Mouse (Mus musculus) frontal cortex, postnatal 14 days (tissue): ENCODE measurements around the gene Arhgap22.

Experiments
- DNase-seq, 2 experiments: peaks; one replicate each; pipeline ENCODE4 v3.0.0; 2022; ENCODE audit warnings: low spot score in 2 of 2

Arhgap22 gene

GRCm38 (mm10) chr14:33330986-33331385, 117.2 kb downstream of the Arhgap22 start:
- no peak for DNase-seq

- no peak for DNase-seq
These were observed 117.8 kb downstream of the Arhgap22 start for GRCm38 (mm10) chr14:33331627-33332026.

DNA sequence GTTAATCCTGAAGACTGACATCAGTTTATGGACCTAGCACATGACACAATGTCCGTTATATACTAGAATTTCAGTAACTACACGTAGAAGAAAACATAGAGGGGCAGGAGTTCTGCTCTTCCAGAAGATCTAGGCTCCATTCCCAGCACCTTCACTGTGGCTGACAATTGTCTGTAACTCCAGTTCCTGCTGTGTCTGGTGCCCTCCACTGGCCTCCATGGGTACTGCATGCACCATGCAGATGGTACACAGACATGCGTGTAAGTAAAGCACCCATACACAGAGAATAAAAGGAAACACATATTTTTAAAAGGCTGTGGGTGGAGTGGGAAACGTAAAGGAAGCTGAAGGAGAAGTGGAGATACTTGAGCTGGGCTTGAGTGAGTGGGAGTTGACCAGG, 120.0 kb downstream of the Arhgap22 start:
- no peak for DNase-seq

DNA sequence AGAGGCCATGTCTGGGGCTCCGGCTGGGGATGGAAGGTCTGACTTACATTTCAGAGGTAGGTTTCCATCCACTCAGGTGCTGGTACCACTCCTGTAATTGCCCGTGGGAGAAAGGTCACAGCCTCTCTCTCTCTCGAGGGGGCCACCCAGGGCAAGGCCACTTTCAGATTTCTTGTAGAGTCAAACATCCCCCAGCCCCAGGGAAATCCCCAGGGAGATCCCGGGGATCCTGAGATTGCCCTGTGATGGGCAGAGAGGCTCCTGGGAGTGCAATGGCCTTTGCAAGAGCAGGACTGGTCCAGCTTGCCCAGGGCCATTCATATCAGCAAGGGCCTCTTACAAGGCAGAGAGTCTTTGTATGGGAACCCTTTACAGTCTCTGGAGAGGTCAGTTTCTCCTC, 120.6 kb downstream of the Arhgap22 start:
- DNase-seq: no peak

GRCm38 (mm10) chr14:33335733-33336132, 121.9 kb downstream of the Arhgap22 start:
- no peak for DNase-seq

DNA sequence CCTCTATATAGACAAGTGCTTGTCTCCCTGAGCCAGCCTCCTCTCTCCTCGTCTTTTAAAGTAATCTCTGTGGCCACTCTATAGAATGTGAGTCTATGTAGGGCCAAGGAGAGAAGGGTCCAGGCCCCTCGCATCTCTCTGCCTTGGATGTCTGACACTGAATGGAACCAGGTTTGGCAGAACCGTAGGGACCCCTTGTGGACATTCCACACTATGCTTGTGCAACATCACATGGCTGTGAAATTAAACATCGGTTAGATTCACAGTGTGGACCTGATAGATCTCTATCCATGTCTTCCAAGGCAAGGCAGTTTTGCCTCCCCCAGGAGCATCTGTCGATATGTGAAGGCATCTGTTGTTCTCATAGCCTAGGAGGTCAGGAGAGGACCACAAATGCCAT, 124.9 kb downstream of the Arhgap22 start:
- DNase-seq: no peak

DNA sequence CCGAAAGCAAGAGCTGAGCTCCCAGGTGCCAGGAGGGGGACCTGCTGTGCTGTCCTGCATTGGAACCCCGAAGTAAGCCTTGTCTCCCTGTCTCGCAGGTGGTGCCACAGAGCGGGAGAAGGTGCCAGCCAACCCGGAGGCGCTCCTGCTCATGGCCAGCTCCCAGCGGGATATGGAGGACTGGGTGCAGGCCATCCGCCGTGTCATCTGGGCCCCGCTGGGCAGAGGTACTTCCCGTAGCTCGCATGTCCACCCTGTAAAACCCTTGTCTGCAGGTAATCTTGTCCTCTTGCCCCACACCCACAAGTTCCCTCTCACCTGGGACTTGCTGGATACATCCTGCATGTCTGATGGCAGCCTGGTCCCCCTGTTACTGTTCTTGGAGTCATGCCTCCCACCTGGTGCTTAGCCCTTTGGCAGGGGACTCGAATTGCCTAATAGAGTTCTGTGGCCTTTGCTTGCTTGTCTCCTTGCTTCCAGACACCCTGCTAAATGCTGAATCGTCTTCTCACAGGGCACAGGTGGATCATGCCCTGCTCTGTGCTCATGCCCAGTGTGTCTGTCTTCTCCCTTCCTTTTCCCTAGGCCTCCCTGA, 129.4 kb downstream of the Arhgap22 start:
- DNase-seq: no peak

DNA sequence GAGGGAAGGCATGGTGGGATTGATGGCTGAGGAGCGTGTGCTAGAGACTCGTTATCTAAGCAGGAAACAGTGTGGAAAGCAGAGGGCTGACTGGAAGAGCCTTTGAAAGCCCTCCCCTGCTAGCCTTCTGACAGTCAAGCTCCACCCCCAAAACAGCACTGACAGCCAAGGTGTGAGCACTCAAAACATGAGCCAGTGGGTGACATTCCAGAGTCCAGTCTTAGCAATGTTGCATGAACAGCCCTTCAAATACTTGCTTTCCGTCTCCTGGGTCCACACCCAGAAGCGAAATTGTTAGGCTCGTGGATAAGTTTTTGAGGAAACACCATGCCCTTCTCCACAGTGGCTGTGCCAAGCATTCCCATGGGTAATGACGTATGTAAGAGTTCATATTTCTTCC, 132.7 kb downstream of the Arhgap22 start:
- no peak for DNase-seq

DNA sequence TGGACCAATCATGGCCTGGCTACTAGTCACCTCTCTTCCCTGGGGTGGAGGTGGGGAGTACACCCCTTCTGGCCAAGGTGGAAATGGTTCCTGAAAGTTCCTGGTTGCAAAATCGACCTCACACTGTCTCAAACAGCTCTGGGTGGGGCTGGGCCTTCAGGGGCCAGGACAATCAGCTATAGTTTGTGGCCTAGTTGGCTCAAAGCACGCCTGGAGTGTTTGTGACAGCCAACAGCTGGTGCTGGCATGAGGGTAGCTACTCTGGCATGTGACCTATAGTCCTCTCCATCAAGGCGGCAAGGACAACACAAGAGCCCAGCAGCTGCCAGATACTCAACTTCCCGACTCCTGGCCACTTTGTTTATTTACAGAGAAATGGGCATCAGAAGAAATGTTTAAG, 133.9 kb downstream of the Arhgap22 start:
- no peak for DNase-seq

GRCm38 (mm10) chr14:33348146-33348545, 134.3 kb downstream of the Arhgap22 start:
- DNase-seq: no peak

DNA sequence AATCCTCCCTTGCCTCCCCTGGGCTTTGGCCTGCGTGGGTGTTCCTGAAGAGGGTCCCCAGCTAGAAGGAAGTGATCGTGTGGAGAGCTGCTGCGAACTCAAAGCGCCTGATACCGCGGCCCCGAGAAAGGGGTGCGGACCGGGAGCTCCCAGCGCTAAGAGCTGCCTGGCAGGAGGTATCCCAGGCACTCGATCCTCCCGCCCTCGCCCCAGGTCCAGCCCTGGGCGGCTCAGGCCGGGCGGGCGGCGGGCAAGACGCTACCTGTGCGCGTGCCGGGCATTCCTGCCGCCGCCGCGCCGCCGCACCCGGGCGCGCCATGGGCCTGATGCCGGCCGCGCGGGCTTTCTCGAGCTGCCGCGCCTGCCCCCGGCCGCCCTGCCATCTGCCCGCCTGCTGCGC, 137.2 kb downstream of the Arhgap22 start:
- DNase-seq: no peak

GRCm38 (mm10) chr14:33351984-33352722, 138.3 kb downstream of the Arhgap22 start:
- no peak for DNase-seq

DNA sequence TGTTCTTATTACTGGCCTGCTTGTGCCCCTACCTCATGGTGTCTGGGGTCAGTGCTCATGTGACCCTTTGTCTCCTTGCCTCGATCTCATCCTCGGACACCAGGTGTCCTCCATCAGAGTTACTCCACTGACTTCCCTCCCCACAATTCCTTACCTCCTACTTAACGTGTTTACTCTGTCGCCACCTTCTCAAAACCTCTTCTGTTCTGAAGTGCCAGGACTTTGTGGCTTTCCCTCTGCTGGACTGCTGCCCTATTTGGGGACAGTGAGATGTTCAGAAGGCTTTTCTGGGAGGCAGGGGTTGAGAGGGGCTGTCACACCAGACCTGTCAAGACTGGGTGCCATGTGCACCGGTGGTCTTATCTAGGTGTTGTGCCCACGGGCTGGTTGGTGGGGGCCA, 139.1 kb downstream of the Arhgap22 start:
- DNase-seq: no peak

- DNase-seq: no peak
These were observed 141.4 kb downstream of the Arhgap22 start for GRCm38 (mm10) chr14:33355276-33355675.

- no peak for DNase-seq
These were observed 144.0 kb downstream of the Arhgap22 start for GRCm38 (mm10) chr14:33357600-33358368.

DNA sequence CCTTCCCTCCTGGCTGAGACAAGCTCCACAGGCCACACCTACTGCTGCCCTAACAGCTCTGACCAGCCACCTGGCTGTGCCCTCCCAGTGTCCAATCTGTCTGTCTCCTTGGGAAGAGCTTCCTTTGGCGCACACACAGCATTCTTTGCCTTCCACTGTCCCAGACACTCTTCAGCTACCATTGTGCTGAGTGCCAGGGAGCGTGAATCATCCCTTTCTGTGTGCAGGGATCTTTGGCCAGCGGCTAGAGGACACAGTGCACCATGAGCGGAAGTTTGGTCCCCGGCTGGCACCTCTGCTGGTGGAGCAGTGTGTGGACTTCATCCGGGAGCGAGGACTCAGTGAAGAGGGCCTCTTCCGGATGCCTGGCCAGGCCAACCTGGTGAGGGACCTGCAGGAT, 145.1 kb downstream of the Arhgap22 start:
- no peak for DNase-seq

DNA sequence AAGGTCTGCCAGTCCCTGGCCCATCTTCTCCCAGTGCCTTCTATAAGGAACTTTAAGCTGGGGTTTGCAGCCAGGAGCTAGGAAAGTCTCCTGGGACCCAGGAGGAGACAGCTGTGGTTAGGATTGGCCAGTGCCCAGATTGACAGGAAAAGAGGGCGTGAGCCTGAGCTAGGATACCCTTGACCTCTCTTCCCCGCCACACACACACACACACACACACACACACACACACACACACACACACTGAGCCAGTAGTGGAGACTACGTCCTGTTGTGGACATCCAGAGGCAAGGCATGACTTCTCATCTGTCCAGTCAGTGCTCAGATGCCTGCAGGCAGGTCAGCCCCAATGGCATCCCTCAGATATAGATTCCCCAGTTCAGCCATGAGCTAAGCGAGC, 147.7 kb downstream of the Arhgap22 start:
- DNase-seq: no peak

GRCm38 (mm10) chr14:33362122-33362521, 148.3 kb downstream of the Arhgap22 start:
- DNase-seq: no peak

- no peak for DNase-seq
These were observed 149.0 kb downstream of the Arhgap22 start for GRCm38 (mm10) chr14:33362807-33363206.

DNA sequence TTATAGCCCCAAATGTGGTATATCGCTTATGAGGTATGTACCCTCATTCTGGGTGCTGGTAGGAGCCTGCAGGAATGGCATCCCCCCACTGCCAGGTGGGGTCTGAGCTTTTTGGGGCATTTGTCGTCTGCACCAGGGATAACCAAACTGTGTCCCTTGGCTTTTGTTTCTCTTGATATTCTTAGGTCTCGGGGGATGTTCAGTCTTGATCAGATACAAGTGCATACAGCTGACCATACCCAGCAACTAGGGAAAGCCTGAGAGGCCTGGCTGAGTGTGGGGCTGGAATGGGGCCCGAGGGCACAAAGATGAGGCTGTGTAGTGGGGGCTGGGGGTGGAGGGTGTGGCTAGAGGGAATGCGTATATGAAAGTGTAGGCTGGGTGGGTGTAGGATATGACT, 149.8 kb downstream of the Arhgap22 start:
- no peak for DNase-seq

GRCm38 (mm10) chr14:33364061-33364460, 150.2 kb downstream of the Arhgap22 start:
- no peak for DNase-seq

DNA sequence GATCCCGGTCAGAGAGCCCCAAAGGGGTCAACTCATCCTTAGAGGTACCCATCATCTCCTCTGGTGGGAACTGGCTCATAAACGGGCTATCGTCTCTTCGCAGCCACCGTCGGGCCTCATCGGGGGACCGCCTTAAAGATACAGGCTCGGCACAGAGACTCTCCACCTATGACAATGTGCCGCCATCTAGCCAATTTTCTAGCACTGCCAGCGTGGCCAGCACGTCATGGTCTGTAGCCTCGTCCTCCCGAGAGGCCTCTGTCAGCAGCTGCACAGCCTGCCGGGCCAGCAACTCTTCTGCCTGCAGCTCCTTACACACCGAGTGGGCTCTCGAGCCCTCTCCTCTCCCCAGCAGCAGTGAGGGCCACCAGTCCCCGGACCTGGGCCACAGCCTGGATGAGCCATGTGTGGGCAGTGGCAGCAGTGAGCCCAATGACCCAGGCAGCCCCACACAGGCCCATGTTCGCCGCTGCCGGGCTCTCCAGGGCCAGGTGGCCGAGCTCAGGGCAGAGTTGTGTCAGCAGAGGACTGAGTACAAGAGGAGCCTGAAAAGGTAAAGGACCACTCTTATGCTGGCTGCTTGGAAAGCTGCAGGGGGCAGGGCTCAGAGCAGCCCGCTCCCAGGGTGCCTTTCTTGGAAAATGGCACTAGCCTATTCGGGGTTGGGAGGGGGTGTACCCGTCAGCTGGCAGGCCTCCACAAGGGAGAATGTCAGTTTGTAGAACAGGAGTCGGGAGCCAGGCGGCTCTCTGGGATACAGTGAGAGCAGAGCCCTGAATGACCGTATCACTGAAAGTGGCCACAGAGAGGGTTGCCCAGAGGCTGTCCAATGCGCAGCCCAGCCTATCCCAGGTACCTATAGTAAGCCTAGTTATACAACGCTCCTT, 153.3 kb downstream of the Arhgap22 start:
- DNase-seq: peak in 1 of 2 experiments; percentile 8
